Mouse (Mus musculus) heart, adult 2 months (tissue): ENCODE results near the gene Clip2.

Experiments used
- CTCF ChIP-seq: fragments of 200-600 bp; IDR thresholded peaks from 2 replicates; pipeline ENCODE4 v1.8.1; 2022; ENCODE audit warnings: antibody characterized with exemption, mild to moderate bottlenecking, moderate library complexity
- POLR2A ChIP-seq: fragments of 200-500 bp; IDR thresholded peaks from 2 replicates; pipeline ENCODE4 v1.6.1; 2011; ENCODE audit warnings: mild to moderate bottlenecking, low read depth, low read length, control low read depth; ENCODE audit not compliant: insufficient read depth

GRCm38 (mm10) chr5:134584798-134585197 is 32.6 kb upstream of the Clip2 start:
- no peak for TF ChIP-seq CTCF
- TF ChIP-seq POLR2A, result no peak
